7 mouse cellular contexts compared by ENCODE assay signal in genomic region chr11:61929323-61930097, GRCm38 (mm10). TPM values are rescaled to one million over a fixed set of nuclear protein-coding genes. Genes with fewer than 3 reads are reported as not detected.
A peak's percentile ranks its signal among the peaks of the same experiment; 100 is the strongest.
DNase-seq lines count a peak whose midpoint lies in the region; ATAC-seq and TF ChIP-seq lines count a peak whose summit lies in the region.

No protein-coding gene starts in this region.

- H3K79me2 ChIP-seq in myocyte (ENCODE audit: control insufficient read depth, insufficient read depth), result peaks cover 52% of the 10 kb centered on the region

- 3% methylated on average over 47 of the region's 47 CpGs for WGBS in neural tube, embryonic 11.5 days
- WGBS in embryonic facial prominence, embryonic 10.5 days, result 2% methylated on average over 47 of the region's 47 CpGs
- WGBS in intestine, embryonic 14.5 days, result under 1% methylated on average over 44 of the region's 47 CpGs

- H3K27me3 ChIP-seq in neural tube, embryonic 11.5 days (ENCODE audit: control insufficient read depth, insufficient read depth, low read length), result no peaks in the 10 kb centered on the region
- 0 out of 2 replicates have a peak, but pooled peaks cover 5% of the 10 kb centered on the region for H3K27me3 ChIP-seq in embryonic facial prominence, embryonic 10.5 days (replicated peaks; ENCODE audit: low read depth, poor library complexity, severe bottlenecking)
- no peaks in the 10 kb centered on the region for H3K27me3 ChIP-seq in intestine, embryonic 14.5 days (replicated peaks; ENCODE audit: control insufficient read depth, insufficient read depth, low read length)
- H3K27me3 ChIP-seq in myocyte (ENCODE audit: control insufficient read depth, insufficient read depth, insufficient read length), result no peaks in the 10 kb centered on the region

- TF ChIP-seq POLR2A in myocyte (IDR thresholded peaks at IDR 0.05; ENCODE audit: insufficient read length, low read depth), result no peak

- peaks cover 11% of the 10 kb centered on the region; the same call in 1 of the 2 replicates for H3K4me1 ChIP-seq in neural tube, embryonic 11.5 days (ENCODE audit: control insufficient read depth, insufficient read depth, low read length)
- peaks cover 26% of the 10 kb centered on the region for H3K4me1 ChIP-seq in embryonic facial prominence, embryonic 10.5 days
- peaks cover 18% of the 10 kb centered on the region; the same call in 1 of the 2 replicates for H3K4me1 ChIP-seq in intestine, embryonic 14.5 days (replicated peaks; ENCODE audit: control insufficient read depth, insufficient read depth, low read length)

- peak overlapping the region; percentile 91 for H3K27ac ChIP-seq in neural tube, embryonic 11.5 days (ENCODE audit: low read depth, low read length)
- H3K27ac ChIP-seq in embryonic facial prominence, embryonic 10.5 days (replicated peaks), result peak overlapping the region; percentile 97
- peak overlapping the region; percentile 94 for H3K27ac ChIP-seq in intestine, embryonic 14.5 days (ENCODE audit: low read depth)

- peak overlapping the region; percentile 80 for H3K9ac ChIP-seq in neural tube, embryonic 11.5 days (ENCODE audit: low read length)
- H3K9ac ChIP-seq in intestine, embryonic 14.5 days (ENCODE audit: low read length), result peak overlapping the region; percentile 88

- H3K4me3 ChIP-seq in neural tube, embryonic 11.5 days (ENCODE audit: low read depth, low read length), result peak overlapping the region; percentile 84
- H3K4me3 ChIP-seq in embryonic facial prominence, embryonic 10.5 days, result peak overlapping the region; percentile 95
- H3K4me3 ChIP-seq in intestine, embryonic 14.5 days (ENCODE audit: low read depth, low read length), result peak overlapping the region; percentile 87
- H3K4me3 ChIP-seq in myocyte, result peak overlapping the region; percentile 65

- no peaks in the 10 kb centered on the region for H3K36me3 ChIP-seq in neural tube, embryonic 11.5 days (ENCODE audit: control insufficient read depth, insufficient read depth, low read length)
- peaks cover 8% of the 10 kb centered on the region for H3K36me3 ChIP-seq in embryonic facial prominence, embryonic 10.5 days (replicated peaks)
- H3K36me3 ChIP-seq in intestine, embryonic 14.5 days (ENCODE audit: control insufficient read depth, insufficient read depth, low read length), result no peaks in the 10 kb centered on the region
- no peaks in the 10 kb centered on the region for H3K36me3 ChIP-seq in myocyte (ENCODE audit: control insufficient read depth, insufficient read depth)

- H3ac ChIP-seq in myocyte (ENCODE audit: control insufficient read depth, insufficient read length), result peak overlapping the region; percentile 65

- no peaks in the 10 kb centered on the region for H3K9me3 ChIP-seq in neural tube, embryonic 11.5 days (ENCODE audit: control insufficient read depth, low read length)
- H3K9me3 ChIP-seq in embryonic facial prominence, embryonic 10.5 days, result no peaks in the 10 kb centered on the region
- H3K9me3 ChIP-seq in intestine, embryonic 14.5 days (ENCODE audit: control insufficient read depth, low read length), result no peaks in the 10 kb centered on the region

- DNase-seq in neural tube, embryonic 11.5 days (ENCODE audit: low spot score), result no peak
- no peak for DNase-seq in neural tube, embryonic 10.5 days (ENCODE audit: extremely low spot score, low spot score)
- DNase-seq in embryonic facial prominence, embryonic 10.5 days (ENCODE audit: low spot score), result no peak
- no peak for DNase-seq in intestine, embryonic 14.5 days (ENCODE audit: low spot score)
- DNase-seq in thymus, postnatal 25 days, result no peak
- no peak for DNase-seq in layer of hippocampus, postnatal 14 days (ENCODE audit: low spot score in 2 of 2)

- H3K4me2 ChIP-seq in neural tube, embryonic 11.5 days (ENCODE audit: low read depth), result peak overlapping the region; percentile 83
- peak overlapping the region; percentile 83 for H3K4me2 ChIP-seq in intestine, embryonic 14.5 days (ENCODE audit: low read length)
- peak overlapping the region; percentile 84 for H3K4me2 ChIP-seq in myocyte (ENCODE audit: low read depth)

- peak; percentile 69; the same call in 1 of the 2 replicates for ATAC-seq in neural tube, embryonic 11.5 days (ENCODE audit: insufficient read depth, low FRiP score, low TSS enrichment)
- ATAC-seq in intestine, embryonic 14.5 days (replicated peaks; ENCODE audit: low FRiP score, low TSS enrichment, low read depth), result peak; percentile 83

TF ChIP-seq in myocyte, 11 proteins besides CTCF, POLR2A, EP300 and RAD21:
- TF ChIP-seq TCF3 (IDR thresholded peaks at IDR 0.05; ENCODE audit: insufficient read length, low read depth) (no peak), POLR2AphosphoS2 (IDR thresholded peaks at IDR 0.05; ENCODE audit: insufficient read length, low read depth) (no peak), E2F4 (IDR thresholded peaks at IDR 0.05; ENCODE audit: insufficient read depth) (no peak), SRF (IDR thresholded peaks at IDR 0.05; ENCODE audit: control insufficient read depth, insufficient read length, low read depth) (no peak), REST (IDR thresholded peaks at IDR 0.05; ENCODE audit: insufficient read depth, insufficient read length) (no peak), CEBPB (IDR thresholded peaks at IDR 0.05; ENCODE audit: insufficient read depth, poor library complexity, severe bottlenecking) (no peak), TCF12 (IDR thresholded peaks at IDR 0.05; ENCODE audit: insufficient read depth, poor library complexity, severe bottlenecking) (no peak), USF1 (IDR thresholded peaks at IDR 0.05; ENCODE audit: low read depth) (no peak)

RNA-seq across cellular contexts. Expression of gene Akap10, which starts 0.5 kb away (rescaled TPM):
- polyA plus RNA-seq in neural tube, embryonic 11.5 days (2014; fragmentation: Nextera tagmentation; extraction: Ambion mirVana), result 16.1 and 17.7 TPM in 2 replicates
- 18.6 and 19.1 TPM in 2 replicates for polyA plus RNA-seq in embryonic facial prominence, embryonic 10.5 days (2016; fragmentation: Nextera tagmentation; extraction: Ambion mirVana)
- polyA plus RNA-seq in intestine, embryonic 14.5 days (2014; fragmentation: Nextera tagmentation; extraction: Ambion mirVana), result 17.8 and 18.2 TPM in 2 replicates
- polyA plus RNA-seq in myocyte (2012; fragmentation: generic; extraction: Trizol), result 6.1 TPM
- 10 to 100 TPM; 31.2 to 33.9 TPM for total RNA-seq in layer of hippocampus, postnatal 14 days (2021)

RNA-seq across cellular contexts. Expression of gene Specc1, which starts 27.1 kb away (rescaled TPM):
- polyA plus RNA-seq in neural tube, embryonic 11.5 days (2014; fragmentation: Nextera tagmentation; extraction: Ambion mirVana), result 12.0 and 15.4 TPM in 2 replicates
- 14.9 and 15.3 TPM in 2 replicates for polyA plus RNA-seq in embryonic facial prominence, embryonic 10.5 days (2016; fragmentation: Nextera tagmentation; extraction: Ambion mirVana)
- 10.5 and 12.1 TPM in 2 replicates for polyA plus RNA-seq in intestine, embryonic 14.5 days (2014; fragmentation: Nextera tagmentation; extraction: Ambion mirVana)
- polyA plus RNA-seq in myocyte (2012; fragmentation: generic; extraction: Trizol), result 27.7 TPM
- 10 to 100 TPM; 66.1 to 69.8 TPM for total RNA-seq in layer of hippocampus, postnatal 14 days (2021)
